Mouse (Mus musculus): ENCODE results near the gene Plekhh2. TPM values are rescaled to one million over a fixed set of nuclear protein-coding genes. Genes with fewer than 3 reads are reported as not detected.

The Plekhh2 gene
- 2.3 TPM for polyA plus RNA-seq (2014; fragmentation: Illumina TruSeq; extraction: RNeasy Lipid Tissue Mini Kit (QIAGEN cat#74804); ENCODE audit: low read depth, low replicate concordance)

DNA sequence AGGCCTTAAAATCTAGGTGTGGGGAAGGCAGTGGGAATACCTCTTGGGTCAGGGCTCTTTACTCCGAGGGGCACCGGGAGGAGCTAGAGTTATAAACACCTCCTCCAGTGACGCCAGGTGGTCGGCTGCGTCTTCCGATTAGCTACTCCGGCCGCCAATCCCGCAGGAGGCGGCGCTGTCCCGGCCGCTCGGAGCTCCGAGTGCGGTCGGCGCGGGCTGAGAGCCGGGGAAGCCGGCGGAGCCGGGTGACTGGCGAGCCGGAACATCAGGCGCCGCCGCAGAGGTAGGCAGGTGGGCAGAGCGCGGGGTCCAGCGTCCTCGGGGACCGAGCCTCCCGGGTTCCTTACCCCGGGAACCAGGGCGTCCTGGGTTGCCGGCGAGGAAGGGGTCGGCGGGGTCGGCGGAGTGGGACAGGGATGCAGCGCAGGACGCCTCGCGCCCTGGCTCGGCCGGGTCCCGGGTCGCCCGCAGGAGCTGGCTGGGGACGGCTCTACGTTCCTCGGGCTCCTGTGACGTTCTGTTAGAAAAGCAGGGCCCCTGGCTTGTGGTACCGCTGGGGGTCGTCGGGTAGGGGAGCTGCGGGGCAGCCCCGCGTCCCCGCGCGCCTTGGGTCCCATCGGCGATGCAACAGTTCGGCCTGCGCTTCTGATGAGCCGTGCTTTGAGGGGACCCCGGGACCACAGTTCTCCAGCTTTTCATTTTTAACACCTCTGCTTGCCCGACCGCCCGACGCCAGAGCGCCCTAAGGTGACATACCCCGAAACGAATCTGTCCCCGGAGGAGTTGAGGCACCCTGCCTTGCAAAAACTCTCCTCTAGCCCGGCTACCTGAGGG lies at the start of gene Plekhh2:
Gene Plekhh2, plus strand, starts transcription at position 214 of the 834 bp plus-strand sequence.

GRCm38 (mm10) chr17:84465753-84466608 lies 45.7 kb upstream of the Plekhh2 start, which contains the start of gene Thada:
Gene Thada, minus strand, starts transcription at chr17:84466205.

DNA sequence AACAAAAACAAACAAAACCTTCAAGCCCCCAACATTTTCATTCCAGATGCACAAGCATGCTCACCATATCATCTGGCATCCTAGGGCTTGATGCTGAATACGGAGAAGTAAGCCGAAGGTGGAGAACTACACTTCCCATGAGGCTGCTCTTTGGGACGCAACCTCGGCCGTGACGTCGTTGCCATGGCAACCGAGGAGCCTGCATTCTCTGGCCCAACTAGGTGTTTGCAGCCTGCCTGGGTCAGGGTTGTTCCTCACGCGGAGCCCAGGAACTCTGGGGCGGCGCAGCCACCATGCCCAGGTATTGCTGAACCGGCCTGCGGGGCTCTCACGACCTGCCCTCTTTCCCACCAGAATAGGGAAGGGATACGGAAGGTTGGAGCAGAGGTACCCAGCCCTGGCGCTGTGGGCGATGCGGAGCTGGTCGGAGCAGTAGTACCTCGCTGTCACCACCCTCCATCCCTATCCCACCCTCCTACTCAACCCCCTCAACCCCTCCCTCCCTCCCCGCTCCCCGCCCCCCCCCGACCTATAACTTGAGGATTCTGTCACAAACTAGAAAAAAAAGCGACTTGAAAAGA lies 114.7 kb downstream of the Plekhh2 start, which contains the start of gene Dync2li1:
Gene Dync2li1, plus strand, starts transcription at position 221 of the 581 bp plus-strand sequence.

Other genes with a start within 250 kb of the Plekhh2 start
- 5.1 TPM for gene Thada, start 45.7 kb upstream of the Plekhh2 start, polyA plus RNA-seq (2014; fragmentation: Illumina TruSeq; extraction: RNeasy Lipid Tissue Mini Kit (QIAGEN cat#74804); ENCODE audit: low read depth, low replicate concordance)
- gene Dync2li1, start 114.6 kb downstream of the Plekhh2 start, polyA plus RNA-seq (2014; fragmentation: Illumina TruSeq; extraction: RNeasy Lipid Tissue Mini Kit (QIAGEN cat#74804); ENCODE audit: low read depth, low replicate concordance), result 6.4 TPM
- not detected for gene Abcg8, start 164.4 kb downstream of the Plekhh2 start, polyA plus RNA-seq (2014; fragmentation: Illumina TruSeq; extraction: RNeasy Lipid Tissue Mini Kit (QIAGEN cat#74804); ENCODE audit: low read depth, low replicate concordance)
- gene Abcg5, start 171.1 kb downstream of the Plekhh2 start, polyA plus RNA-seq (2014; fragmentation: Illumina TruSeq; extraction: RNeasy Lipid Tissue Mini Kit (QIAGEN cat#74804); ENCODE audit: low read depth, low replicate concordance), result not detected

All from heart, adult 10 weeks (tissue).